Mouse (Mus musculus) embryonic facial prominence, embryonic 14.5 days (tissue): ENCODE results near the gene Dock1. TPM values are rescaled to one million over a fixed set of nuclear protein-coding genes. Genes with fewer than 3 reads are reported as not detected.
A peak's percentile ranks its signal among the peaks of the same experiment; 100 is the strongest.

Experiments
- ATAC-seq: fragments of 200-750 bp; cut with Nextera tagmentation; 2 replicates; pipeline ENCODE4 v1.8.0; 2017; ENCODE audit warnings: low read depth, moderate number of reproducible peaks, moderate TSS enrichment
- DNase-seq: peaks from one replicate; pipeline ENCODE4 v3.0.0-alpha.2; 2015; ENCODE audit warnings: low spot score
- H3K27ac ChIP-seq: fragments of 300-500 bp; sonication (generic); replicated peaks from 2 replicates; pipeline ENCODE4 v1.5.1; 2014; ENCODE audit warnings: low read depth, mild to moderate bottlenecking, low read length, moderate library complexity
- H3K27me3 ChIP-seq: fragments of 300-500 bp; sonication (generic); replicated peaks from 2 replicates; pipeline ENCODE4 v1.6.1; 2014; ENCODE audit warnings: low read length; ENCODE audit not compliant: control insufficient read depth, insufficient read depth
- H3K36me3 ChIP-seq: fragments of 300-500 bp; sonication (generic); 2 replicates; pipeline ENCODE4 v1.6.1; 2014; ENCODE audit warnings: low read length, mixed read lengths; ENCODE audit not compliant: control insufficient read depth, insufficient read depth
- H3K4me1 ChIP-seq: fragments of 300-500 bp; sonication (generic); 2 replicates; pipeline ENCODE4 v1.6.1; 2014; ENCODE audit warnings: antibody characterized with exemption, low read length; ENCODE audit not compliant: control insufficient read depth, insufficient read depth
- H3K4me2 ChIP-seq: fragments of 300-500 bp; sonication (generic); 2 replicates; pipeline ENCODE4 v1.6.1; 2014; ENCODE audit warnings: low read depth, mild to moderate bottlenecking, low read length, moderate library complexity, mixed read lengths
- H3K4me3 ChIP-seq: fragments of 300-500 bp; sonication (generic); 2 replicates; pipeline ENCODE4 v1.5.1; 2014; ENCODE audit warnings: low read depth, mild to moderate bottlenecking, low read length
- H3K9ac ChIP-seq: fragments of 300-500 bp; sonication (generic); 2 replicates; pipeline ENCODE4 v1.6.1; 2014; ENCODE audit warnings: low read depth, mild to moderate bottlenecking, low read length, moderate library complexity, mixed read lengths
- H3K9me3 ChIP-seq: fragments of 300-500 bp; sonication (generic); 2 replicates; pipeline ENCODE4 v1.6.1; 2016; ENCODE audit warnings: low read length; ENCODE audit not compliant: control insufficient read depth
- WGBS: fragments of 180-500 bp; shearing (Covaris S2); extraction: QIAGEN DNeasy Blood & Tissue Kit; methylation state at CpG from one replicate; pipeline ENCODE4 v1.1.7; 2014; 5-methylcytosine and 5-hydroxymethylcytosine counted together
- polyA plus RNA-seq: library from polyadenylated mRNA; unstranded; fragments of >200 nt; fragmentation: Nextera tagmentation; extraction: Ambion mirVana; gene quantifications from 2 replicates; pipeline ENCODE4 v1.2.1, GENCODE M21; 2014

The Dock1 gene
- polyA plus RNA-seq, 1 experiment from 2014 or later: 35.6 TPM

DNA sequence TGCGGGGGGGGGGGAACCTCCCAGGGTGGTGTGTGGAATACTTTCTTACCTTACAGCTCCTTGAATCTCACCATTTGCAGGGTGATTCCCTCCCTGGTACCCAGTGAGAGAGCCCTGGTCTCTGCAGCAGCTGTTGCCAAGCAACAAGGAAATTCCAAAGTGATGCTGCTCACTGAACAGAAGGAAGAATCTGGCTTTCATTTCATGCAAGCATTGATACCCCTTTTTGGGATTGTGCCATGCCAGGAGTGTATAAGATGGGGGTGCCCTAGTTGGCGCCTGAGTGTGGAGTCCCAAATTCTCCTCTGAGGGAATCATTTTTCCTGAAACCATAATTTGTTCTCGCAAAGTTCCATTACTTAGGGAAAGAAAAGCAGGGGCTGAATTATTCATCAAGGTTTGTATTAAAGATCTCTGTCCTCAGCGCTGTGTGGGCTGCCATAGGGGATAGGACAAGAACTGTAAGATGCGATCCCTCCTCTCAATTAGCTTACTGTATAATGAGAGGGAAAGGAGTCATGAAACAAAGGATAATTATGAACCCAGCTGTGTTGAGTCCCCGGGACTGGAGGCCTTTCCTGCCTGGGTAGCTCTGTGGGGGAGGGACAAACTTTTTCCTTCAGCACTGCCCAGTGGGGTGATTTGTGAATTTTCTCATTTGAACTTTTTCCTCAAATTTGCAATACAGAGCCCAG is 104.2 kb downstream of the Dock1 start:
- no peak overlapping the region for H3K27ac ChIP-seq
- H3K9ac ChIP-seq: no peak overlapping the region
- H3K36me3 ChIP-seq: peaks cover 75% of the 10 kb centered on the region
- no peak overlapping the region for H3K4me3 ChIP-seq
- no peak overlapping the region for H3K4me2 ChIP-seq
- no peak for ATAC-seq
- H3K4me1 ChIP-seq: no peaks in the 10 kb centered on the region
- 71% methylated on average over 6 of the region's 6 CpGs for WGBS
- H3K27me3 ChIP-seq: no peaks in the 10 kb centered on the region
- peak; percentile 16 for DNase-seq
- H3K9me3 ChIP-seq: no peaks in the 10 kb centered on the region

DNA sequence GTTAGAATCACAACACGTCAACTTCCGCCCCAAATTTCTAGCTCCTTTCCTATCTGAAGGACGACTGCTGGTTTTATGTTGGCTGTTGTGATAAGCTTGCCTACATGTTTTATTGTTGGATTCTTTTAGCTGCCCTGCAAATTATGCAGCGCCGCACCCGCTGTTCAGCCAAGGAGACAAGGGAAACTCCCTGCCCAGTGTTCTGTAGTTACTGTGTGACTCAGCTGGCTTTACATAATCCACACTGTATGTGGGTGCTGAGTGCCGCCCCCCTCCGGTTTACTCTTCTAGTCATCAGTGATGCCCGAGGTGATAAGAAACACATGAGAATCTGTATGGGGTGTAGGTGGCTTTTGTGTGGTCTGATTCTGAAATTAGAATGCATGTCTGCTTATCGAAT is 105.2 kb downstream of the Dock1 start:
- ATAC-seq: no peak

GRCm38 (mm10) chr7:134776306-134776705 is 105.9 kb downstream of the Dock1 start:
- no peak for ATAC-seq
- Histone ChIP-seq H3K9me3 (no peaks in the 10 kb centered on the region), H3K27ac (no peak overlapping the region), H3K9ac (no peak overlapping the region), H3K27me3 (no peaks in the 10 kb centered on the region), H3K4me1 (no peaks in the 10 kb centered on the region), H3K4me3 (no peak overlapping the region), H3K36me3 (peaks cover 70% of the 10 kb centered on the region), H3K4me2 (no peak overlapping the region)
- no peak for DNase-seq
- 66% methylated on average over 6 of the region's 6 CpGs for WGBS

More for the DNA sequence above, 105.2 kb downstream of the Dock1 start:
- Histone ChIP-seq H3K36me3 (peaks cover 70% of the 10 kb centered on the region), H3K27me3 (no peaks in the 10 kb centered on the region), H3K9ac (no peak overlapping the region), H3K4me2 (no peak overlapping the region), H3K4me1 (no peaks in the 10 kb centered on the region), H3K27ac (no peak overlapping the region), H3K9me3 (no peaks in the 10 kb centered on the region), H3K4me3 (no peak overlapping the region)
- DNase-seq: no peak
- 87% methylated on average over 10 of the region's 10 CpGs for WGBS

DNA sequence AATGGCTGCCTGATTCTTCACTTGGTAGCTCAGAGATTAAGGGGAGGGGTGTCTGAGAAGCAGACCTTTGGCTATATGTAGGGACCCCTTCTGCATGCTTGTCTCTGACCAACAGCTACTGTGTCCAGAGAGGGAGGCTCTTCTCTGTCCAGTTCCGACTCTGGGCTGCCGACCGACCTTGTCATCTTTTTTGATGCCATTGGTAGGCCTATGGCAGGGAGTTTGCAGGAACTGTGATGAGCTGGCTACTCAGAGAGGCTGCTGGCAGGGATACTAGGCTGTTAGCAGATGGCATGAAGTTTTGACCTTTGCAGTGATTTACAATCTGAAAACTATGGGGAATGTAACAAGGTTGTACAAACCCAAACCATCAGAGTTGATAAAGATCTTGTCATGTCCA is 109.3 kb downstream of the Dock1 start:
- ATAC-seq: no peak
- WGBS: 93% methylated on average over 3 of the region's 3 CpGs
- no peaks in the 10 kb centered on the region for H3K27me3 ChIP-seq

DNA sequence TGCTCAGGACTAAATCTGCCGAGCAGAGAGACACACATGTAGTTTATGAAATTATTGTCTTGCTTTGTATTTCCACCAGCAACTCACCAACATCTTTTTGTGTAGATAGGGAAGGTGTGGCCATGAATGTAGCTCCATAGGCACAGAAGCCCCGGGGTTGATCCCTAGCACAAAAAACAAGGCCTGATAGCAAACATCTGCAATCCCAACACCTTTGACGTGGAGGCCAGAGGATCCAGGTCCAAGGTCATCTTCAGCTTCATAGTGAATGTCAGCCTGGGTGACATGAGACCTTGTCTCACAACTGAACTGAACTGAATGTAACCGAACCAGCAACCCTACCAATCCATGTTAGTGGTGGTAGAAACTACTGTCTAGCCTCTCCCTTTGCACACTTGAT is 116.7 kb downstream of the Dock1 start:
- 89% methylated on average over 4 of the region's 4 CpGs for WGBS
- H3K27ac ChIP-seq: no peak overlapping the region
- H3K4me2 ChIP-seq: no peak overlapping the region
- no peaks in the 10 kb centered on the region for H3K9me3 ChIP-seq
- DNase-seq (no peak), ATAC-seq (no peak)
- no peaks in the 10 kb centered on the region for H3K27me3 ChIP-seq
- peaks cover 64% of the 10 kb centered on the region for H3K36me3 ChIP-seq
- no peak overlapping the region for H3K4me3 ChIP-seq
- H3K9ac ChIP-seq: no peak overlapping the region
- H3K4me1 ChIP-seq: no peaks in the 10 kb centered on the region

More for the DNA sequence above, 109.3 kb downstream of the Dock1 start:
- H3K4me2 ChIP-seq: no peak overlapping the region
- no peak overlapping the region for H3K27ac ChIP-seq
- H3K9me3 ChIP-seq: no peaks in the 10 kb centered on the region
- H3K9ac ChIP-seq: no peak overlapping the region
- no peaks in the 10 kb centered on the region for H3K4me1 ChIP-seq
- no peak overlapping the region for H3K4me3 ChIP-seq
- peaks cover 55% of the 10 kb centered on the region for H3K36me3 ChIP-seq
- DNase-seq: no peak

DNA sequence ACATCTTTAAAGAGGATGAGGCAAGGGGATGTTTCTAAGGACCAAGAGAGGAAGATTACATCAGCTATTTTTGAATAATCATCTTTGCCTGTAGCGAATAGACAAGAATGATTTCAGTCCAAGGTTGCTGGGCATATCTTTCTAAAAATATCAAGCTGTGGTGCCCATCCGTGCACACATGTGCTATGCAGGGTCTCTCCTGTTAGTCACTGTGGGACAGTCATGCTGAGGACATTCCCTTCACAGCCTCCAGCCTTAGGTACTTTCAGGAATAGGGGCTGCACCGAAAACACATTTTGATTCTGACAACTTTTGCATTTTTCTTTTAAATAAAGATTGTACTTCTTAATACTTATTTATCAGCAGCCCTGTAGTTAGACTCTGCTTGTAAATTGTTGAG is 124.4 kb downstream of the Dock1 start:
- Histone ChIP-seq H3K4me2 (no peak overlapping the region), H3K9ac (no peak overlapping the region), H3K36me3 (peaks cover 49% of the 10 kb centered on the region), H3K4me3 (no peak overlapping the region), H3K27me3 (no peaks in the 10 kb centered on the region), H3K9me3 (no peaks in the 10 kb centered on the region), H3K27ac (no peak overlapping the region), H3K4me1 (no peaks in the 10 kb centered on the region)
- DNase-seq (no peak), ATAC-seq (no peak)
- 80% methylated on average over 3 of the region's 3 CpGs for WGBS

- WGBS: 60% methylated on average over 4 of the region's 4 CpGs
- H3K4me2 ChIP-seq: no peak overlapping the region
- no peak overlapping the region for H3K27ac ChIP-seq
- no peak for ATAC-seq
- H3K9ac ChIP-seq: no peak overlapping the region
- DNase-seq: peak; percentile 45
- no peaks in the 10 kb centered on the region for H3K27me3 ChIP-seq
- no peaks in the 10 kb centered on the region for H3K4me1 ChIP-seq
- no peaks in the 10 kb centered on the region for H3K9me3 ChIP-seq
- H3K4me3 ChIP-seq: no peak overlapping the region
- peaks cover 40% of the 10 kb centered on the region for H3K36me3 ChIP-seq
Observed at GRCm38 (mm10) chr7:134800079-134800478, 129.6 kb downstream of the Dock1 start.

DNA sequence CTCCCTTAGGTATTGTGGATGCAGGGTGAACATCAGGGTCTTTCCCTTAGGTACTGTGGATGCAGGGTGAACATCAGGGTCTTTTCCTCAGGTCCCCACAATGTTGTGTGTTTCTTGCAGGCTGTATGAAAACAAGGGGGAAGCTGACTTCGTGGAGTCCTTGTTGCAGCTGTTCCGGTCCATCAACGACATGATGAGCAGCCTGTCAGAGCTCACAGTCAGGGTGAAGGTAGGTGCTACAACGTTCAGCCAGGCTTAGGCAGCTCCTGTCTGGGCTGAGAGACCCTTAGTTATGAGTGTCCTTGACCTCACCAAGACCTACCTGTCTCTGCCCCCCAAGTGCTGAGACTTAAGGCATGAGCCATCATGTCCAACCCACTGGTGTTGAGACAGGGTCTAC is 134.0 kb downstream of the Dock1 start:
- Histone ChIP-seq H3K9me3 (no peaks in the 10 kb centered on the region), H3K4me3 (no peak overlapping the region), H3K4me2 (no peak overlapping the region), H3K36me3 (peaks cover 65% of the 10 kb centered on the region), H3K9ac (no peak overlapping the region), H3K4me1 (no peaks in the 10 kb centered on the region), H3K27me3 (no peaks in the 10 kb centered on the region), H3K27ac (no peak overlapping the region)
- DNase-seq (no peak), ATAC-seq (no peak)
- 90% methylated on average over 4 of the region's 4 CpGs for WGBS

DNA sequence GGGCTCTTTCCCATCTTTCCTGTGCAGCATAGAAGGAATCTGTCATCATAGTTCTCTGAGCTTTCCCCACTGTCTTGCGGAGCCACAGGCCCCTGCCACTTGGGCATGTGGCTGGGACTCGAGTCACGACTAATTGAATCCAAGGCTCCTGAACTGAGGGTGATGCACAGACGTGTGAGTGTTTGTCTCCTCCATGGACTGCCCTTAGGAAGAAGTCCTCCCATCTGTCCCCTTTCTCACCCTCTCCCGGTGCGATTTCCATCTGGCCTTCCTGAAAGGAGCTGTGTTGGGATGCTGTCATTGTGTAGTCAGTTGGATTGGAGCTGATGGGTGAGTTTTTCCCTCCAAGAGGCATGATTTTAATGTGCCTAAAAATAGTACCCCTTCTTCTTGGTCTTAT is 136.3 kb downstream of the Dock1 start:
- ATAC-seq: no peak
- Histone ChIP-seq H3K36me3 (peaks cover 59% of the 10 kb centered on the region), H3K9ac (no peak overlapping the region), H3K4me1 (0 out of 2 replicates have a peak, but pooled peaks cover 3% of the 10 kb centered on the region), H3K27me3 (no peaks in the 10 kb centered on the region), H3K9me3 (no peaks in the 10 kb centered on the region), H3K4me3 (no peak overlapping the region), H3K27ac (no peak overlapping the region), H3K4me2 (no peak overlapping the region)
- DNase-seq: no peak
- WGBS: 74% methylated on average over 6 of the region's 6 CpGs
